Mouse (Mus musculus): ENCODE results near the gene Calcoco1. TPM values are rescaled to one million over a fixed set of nuclear protein-coding genes. Genes with fewer than 3 reads are reported as not detected.
A peak's percentile ranks its signal among the peaks of the same experiment; 100 is the strongest.
"Not testable (repeated sequence)": the region's sequence is repeated elsewhere in the genome, so short reads cannot be mapped to it uniquely, and the experiment has no call there.

The Calcoco1 gene
- total RNA-seq, 4 experiments from 2014 or later: 119 to 225 (median 182) TPM

DNA sequence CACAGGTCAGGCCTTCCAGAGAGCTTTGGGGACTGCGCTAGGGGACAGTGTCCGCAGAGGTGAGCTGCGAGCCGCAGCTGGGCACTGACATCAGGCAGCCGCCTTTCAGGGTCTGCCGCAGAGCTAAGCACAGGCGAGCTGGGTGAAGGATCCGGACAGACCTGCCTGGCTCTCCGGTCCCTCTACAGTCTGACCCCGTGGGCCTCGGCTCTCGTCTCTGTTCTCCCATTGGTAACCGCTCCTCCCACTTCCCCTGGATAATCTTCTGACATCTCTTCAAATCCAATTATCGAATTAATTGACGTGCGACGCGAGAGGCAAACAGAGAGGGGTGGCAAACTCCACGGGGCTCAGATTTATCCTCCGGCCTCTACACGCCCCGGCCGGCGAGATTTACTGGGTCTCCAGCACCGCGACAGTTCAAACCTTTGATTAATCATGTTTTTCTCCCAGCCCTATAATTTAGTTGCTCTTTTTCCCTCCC, 29.6 kb downstream of the Calcoco1 start:
- no peak for DNase-seq

DNA sequence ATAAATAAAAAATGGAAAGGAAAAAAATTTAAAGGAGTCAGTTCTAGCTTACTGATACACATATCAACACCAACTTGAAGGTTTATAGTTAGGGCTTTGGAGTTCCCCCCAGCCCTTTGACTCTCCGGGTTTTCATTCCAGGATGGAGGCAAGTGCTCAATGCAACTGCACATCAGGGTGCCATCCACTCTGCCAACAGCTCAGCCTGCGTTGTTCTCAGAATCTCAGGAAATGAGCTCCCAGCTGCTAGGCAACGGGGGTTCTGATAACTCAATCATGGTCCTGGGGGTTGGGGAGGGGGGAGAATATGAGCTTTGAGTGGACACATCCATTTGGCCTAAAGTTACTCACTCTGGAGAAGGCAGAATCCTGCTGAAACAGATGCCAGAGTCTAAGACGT, 36.2 kb downstream of the Calcoco1 start:
- DNase-seq: no peak

DNA sequence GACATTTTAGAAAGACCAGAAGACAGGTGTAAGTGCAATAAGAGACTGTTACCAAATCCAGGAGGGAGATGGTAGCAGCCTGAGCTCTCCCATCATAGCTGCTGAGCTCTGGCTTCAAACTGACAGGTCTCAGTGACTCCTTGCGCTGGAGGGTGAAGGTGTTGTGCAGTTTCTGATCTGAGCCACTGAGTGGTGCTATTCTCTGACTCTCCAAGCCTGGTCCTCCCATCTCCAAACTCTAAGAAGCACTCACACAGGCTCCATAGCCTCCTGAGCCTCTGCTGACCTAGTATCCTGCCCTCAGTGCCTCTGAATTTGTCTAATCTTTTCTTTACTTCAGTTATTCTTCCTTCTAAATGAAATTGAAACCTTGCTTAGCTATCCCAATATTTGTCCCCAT, 38.3 kb downstream of the Calcoco1 start:
- DNase-seq: no peak

DNA sequence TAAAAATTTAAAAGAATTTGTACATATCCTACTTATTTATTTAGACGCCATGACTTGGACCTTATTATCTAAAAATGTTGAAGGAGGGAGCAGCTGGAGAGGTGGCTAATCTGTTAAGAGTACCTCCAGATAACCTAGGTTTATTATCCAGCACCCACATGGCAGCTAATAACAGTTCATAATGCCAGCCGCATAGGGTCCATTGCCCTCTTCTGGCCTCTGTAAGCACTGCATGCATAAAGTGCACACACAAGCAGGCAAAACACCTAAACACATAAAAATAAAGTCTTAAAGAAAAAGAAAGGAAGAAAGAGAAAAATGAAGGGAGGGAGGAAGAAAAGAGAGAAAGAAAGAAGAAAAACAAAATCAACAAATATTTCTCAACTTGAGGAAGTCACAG, 45.6 kb downstream of the Calcoco1 start:
- DNase-seq: no peak

DNA sequence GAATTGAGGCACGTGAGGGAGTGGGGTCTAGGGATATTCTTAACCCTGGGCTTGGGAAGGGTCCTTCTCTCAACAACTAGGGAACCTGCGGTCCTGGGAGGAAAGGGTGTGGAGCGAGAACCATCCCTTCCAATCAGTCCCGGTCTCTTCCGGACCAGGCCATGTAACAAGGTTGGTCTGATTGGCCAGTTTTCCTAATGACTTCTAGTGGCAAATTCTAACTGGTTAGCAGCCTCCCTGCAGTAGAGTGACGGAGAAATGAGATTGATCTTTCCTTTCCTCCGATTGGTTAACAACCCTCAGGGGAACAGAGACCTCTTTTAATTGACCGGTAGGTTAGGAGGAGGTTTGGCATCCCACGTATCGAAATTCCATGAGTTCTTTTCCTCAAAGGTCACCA, 48.4 kb downstream of the Calcoco1 start:
- peak; percentile 40 for DNase-seq

DNA sequence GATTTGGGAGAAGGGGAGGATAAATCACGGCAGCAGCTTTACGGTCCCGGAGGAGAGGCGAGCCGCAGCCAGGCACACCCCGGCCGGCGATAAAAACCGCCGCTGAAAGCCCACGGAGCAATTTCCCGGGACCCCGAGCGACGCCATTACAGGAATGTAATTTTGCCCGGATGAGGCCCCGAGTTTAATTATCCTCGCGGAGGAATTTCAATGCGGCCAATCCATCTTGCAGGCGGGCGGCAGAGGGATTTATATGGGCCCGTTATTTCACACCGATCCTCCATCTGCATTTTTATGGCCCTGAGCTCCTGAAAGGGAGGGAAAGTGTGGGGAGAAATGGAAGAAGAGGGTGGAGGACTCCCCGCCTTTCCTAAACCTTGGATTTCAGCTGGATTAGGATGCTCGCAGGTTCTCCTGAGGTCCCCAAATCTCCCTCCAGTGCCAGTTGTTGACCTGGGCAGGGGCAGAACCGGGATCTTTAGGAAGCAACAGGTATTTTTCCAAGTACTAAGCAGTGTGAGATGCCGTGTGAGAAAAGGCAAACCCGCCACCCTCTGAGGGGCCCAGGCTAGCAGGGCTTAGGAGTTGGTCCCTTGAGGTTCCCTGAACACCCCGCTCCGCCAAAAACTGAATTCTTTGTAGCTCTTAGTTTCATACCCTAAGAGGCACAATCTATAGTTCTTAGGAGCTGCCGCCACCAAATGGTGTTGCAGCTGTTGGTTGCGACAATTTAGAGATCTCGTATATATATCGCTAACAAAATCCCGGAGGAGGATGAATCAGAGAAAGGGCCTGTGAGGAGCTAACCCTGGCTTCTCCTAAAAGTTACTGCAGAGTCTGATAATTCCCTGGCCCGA, 49.5 kb downstream of the Calcoco1 start, which contains the start of gene Atp5g2:
Gene Atp5g2, minus strand, starts transcription at position 138 of the 857 bp plus-strand sequence.
- peak; percentile 31 for DNase-seq

DNA sequence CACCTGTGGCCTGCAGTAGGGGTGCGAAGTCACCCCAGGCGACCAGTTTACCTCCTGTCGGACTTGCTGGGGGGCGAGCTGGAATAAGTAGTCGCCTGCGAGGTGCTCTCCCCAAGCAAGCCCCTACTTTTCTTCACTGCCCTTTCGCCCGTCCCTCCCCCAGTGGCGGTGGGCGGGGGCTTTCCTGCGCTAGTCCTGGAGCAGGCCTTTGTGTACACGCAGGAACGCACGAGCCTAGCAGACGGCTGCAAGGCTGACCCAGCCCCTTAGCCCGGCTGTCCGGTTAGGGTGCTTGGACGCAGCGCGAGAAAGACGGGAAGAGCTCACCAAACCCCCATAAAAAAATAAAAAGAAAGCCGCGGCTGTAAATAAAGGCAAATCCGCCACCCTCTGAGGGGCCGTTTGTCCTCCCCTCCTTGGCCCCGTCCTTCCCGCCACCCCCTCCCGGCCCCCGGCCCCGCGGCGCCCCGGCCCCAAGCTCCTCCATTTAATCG, 50.2 kb downstream of the Calcoco1 start:
- DNase-seq: peak; percentile 82

DNA sequence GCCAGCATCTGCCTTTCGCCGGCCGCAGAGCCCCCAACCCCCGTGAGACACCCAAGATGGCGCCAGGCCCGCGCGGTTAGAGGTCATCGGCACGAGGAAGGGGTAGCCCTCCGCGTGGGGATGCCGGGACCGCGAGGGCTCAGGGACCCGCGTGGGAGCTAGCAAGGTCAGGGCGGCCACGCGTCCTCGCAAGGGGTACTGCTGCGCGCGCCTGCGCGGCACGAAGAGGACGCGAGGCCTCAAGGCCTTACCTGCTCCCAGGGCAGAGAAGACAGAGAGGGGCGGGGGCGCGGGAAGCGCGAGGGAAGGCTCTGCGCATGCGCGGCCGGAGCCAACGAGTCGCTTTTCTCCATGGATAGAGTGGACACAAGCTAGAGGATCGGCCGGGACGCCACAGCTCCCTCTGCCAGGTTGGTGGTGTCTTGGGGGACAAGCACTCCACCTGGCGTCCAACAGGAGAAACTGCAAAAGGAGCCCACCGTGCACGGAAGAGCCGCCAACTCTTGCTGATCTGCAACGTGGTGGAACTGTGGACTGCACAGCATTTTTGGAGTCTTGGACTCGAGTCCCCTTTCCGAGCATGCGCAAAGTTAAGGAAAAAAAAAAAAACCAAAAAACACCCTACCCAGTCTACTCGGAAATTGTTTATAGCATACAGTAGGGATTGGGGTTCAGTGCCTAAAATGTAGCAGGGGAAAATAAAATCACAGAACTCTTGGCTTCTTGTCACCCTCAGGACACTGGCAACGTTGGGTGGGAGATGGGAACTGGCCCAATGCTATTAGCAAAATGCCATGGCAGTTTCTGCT, 51.0 kb downstream of the Calcoco1 start:
- peak; percentile 97 for DNase-seq

DNA sequence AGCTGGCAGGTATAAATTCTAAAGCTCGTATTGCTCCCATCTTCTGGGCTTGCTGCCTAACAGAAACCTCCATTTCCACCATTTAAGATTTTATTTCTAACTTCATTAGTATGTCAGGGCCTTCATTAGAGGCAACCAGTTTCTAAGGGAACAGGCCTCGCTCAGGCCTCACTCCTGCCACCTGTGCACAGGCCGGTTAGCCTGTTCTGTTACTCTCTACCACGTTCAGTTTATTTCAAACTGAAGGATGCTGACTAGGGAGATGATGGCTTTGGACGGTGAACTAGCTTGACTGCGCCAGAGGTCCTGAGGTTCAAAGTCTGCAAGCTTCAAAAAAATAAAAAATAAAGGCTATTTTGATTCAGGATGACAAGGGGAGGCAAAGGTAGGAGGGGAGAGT, 51.7 kb downstream of the Calcoco1 start:
- DNase-seq: no peak

DNA sequence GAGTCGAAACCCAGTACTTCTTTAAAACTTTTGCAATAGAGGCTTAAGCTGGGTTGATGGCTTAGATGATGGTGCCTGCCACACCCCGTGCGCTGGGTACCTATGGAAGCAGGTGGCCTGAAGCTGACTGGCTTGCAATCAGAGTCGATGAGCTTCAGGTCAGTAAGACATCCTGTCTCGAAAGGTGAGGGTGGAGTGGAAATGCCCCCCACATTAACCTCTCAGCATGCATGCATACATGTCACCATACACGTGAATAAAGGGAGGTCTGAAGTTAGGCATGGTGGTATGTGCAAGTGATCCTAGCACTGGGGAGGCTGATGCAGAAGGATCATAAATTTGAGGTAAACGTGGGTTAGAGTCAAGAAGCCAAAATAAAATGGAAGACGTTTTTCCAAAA, 52.4 kb downstream of the Calcoco1 start:
- DNase-seq: no peak

DNA sequence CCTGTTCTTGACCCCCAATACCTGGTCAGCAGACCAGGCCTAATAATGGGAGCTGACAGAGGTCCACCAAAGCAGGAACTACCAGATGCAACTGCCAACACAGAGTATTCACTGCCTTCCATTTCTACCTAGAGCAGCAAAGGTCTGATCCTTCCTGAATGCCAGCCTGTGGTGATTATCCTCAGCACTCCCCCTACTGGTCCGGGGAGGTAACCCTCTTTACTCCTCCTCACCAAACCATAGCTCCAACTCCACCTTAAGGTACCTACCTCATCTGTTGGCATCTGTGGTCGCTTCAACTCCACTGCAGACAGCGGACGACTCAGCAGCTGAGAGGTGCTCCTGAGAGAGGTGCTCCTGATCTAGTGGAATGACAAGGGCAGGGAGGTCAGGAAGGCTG, 56.5 kb downstream of the Calcoco1 start:
- peak; percentile 23 for DNase-seq

DNA sequence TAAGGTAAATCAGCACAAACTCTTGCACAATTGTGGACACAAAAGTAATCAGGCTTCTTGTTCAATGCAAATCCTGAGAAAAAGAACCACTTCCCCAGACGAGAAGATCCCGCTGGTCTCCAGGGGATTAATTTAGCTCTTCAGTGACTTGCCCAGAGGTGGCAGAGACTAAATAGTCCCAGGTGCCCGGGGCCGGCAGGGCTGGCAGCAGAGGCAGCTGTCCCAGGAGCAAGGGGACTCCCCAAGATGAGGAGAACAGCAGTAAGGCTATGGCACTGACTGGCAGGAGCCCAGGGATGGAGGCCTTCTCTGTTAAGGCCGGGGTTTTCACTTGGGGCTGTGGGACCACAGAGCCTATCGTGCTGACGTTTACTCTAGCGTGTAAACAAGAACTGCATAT, 58.2 kb downstream of the Calcoco1 start:
- no peak for DNase-seq

DNA sequence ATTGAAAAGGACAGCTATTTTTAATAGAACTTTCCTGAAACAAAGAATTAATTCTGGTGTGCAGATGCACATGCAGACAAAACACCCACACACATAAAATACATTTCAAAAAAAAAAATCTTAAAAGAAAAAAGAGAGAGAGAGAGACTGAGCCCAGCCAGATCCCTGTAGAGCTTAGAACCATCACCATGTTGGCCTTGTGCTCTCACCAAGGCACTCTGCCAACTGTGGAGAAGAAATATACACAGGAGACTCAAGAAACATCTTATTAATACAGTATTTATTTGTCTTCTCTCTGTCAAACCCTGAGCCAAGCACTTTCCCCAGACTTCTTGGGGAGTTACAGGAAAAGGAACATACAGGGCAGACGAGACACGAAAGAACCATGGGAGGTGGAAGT, 59.4 kb downstream of the Calcoco1 start:
- not testable (repeated sequence) for DNase-seq

DNA sequence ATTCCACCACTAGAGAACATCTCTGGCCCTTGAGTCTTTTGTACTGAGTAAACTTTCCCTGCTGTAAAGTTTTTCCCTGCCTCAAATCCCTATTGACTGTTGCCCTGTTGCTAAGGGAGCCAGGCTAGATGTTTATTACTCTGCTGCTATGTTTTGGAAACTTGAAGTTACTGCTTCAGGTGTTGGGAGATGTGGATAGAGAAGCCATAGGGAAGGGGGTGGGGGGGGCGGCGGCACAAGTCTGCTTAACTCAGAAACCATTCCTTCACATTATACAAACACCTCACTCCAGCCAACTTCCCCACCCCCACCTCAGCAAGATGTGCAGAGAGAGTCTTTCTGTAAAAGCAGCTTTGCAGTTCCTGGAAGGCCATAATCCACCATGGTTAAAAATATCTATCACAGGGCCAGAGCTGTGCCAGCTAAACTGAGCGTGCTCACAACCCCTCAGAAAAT, 64.0 kb downstream of the Calcoco1 start:
- no peak for DNase-seq

Small RNA genes within 50 kb of the gene (microRNA-seq; reads per million reads assigned to microRNA genes)
- gene Mir688: 0 to 0.17 reads per million in 2 experiments

Other genes with a start within 250 kb of the Calcoco1 start
- gene Gm10337, start 218.5 kb downstream of the Calcoco1 start, total RNA-seq (2022): 1 to 10 TPM in 3 of 4 experiments, not detected in 1; 3.5 to 9.2 (median 8.3) TPM
- gene Map3k12, start 205.1 kb downstream of the Calcoco1 start, total RNA-seq (2022): 10 to 100 TPM in 3 of 4 experiments, 1 to 10 TPM in 1; 9.5 to 27.1 (median 18.0) TPM
- gene Tarbp2, start 204.0 kb downstream of the Calcoco1 start, total RNA-seq (2022): 10 to 100 TPM; 31.9 to 50.7 (median 41.9) TPM
- gene Npff, start 197.2 kb downstream of the Calcoco1 start, total RNA-seq (2022): 10 to 100 TPM in 1 of 4 experiments, 1 to 10 TPM in 3; 1.0 to 13.3 (median 5.6) TPM
- gene Gm28047, start 97.1 kb downstream of the Calcoco1 start, total RNA-seq (2022): 1 to 10 TPM in 2 of 4 experiments, not detected in 2; 2.0 to 2.1 TPM
- gene Atf7, start 96.7 kb downstream of the Calcoco1 start, total RNA-seq (2022): 100 to 1,000 TPM in 1 of 4 experiments, 10 to 100 TPM in 3; 55.5 to 104 (median 76.0) TPM
- 10 to 100 TPM in 2 of 4 experiments, 1 to 10 TPM in 2; 6.2 to 23.7 (median 10.8) TPM for gene Atp5g2, start 49.8 kb downstream of the Calcoco1 start, total RNA-seq (2022)
- not detected for gene Hoxc13, start 198.9 kb upstream of the Calcoco1 start, total RNA-seq (2022)
- not detected for gene Hoxc12, start 214.6 kb upstream of the Calcoco1 start, total RNA-seq (2022)
- not detected for gene Hoxc11, start 232.2 kb upstream of the Calcoco1 start, total RNA-seq (2022)
- under 1 TPM in 2 of 4 experiments, not detected in 2; 0.12 to 0.17 TPM for gene Hoxc10, start 244.6 kb upstream of the Calcoco1 start, total RNA-seq (2022)
- 10 to 100 TPM in 2 of 4 experiments, 1 to 10 TPM in 2; 6.4 to 16.0 (median 11.4) TPM for gene Hoxc5, start 245.3 kb upstream of the Calcoco1 start, total RNA-seq (2022)

Measured in adrenal gland, adult 8-10 months (tissue).